Mouse (Mus musculus): ENCODE data around the gene Pvr. TPM values are rescaled to one million over a fixed set of nuclear protein-coding genes. Genes with fewer than 3 reads are reported as not detected.

Gene Pvr
- polyA plus RNA-seq, 1 experiment = 74.9 TPM

- no peak for TF ChIP-seq POLR2A (IDR thresholded peaks at IDR 0.05; ENCODE audit: control insufficient read depth, extremely low read depth, insufficient read depth, low read length, poor library complexity)
- Histone ChIP-seq H3K4me3 (ENCODE audit: control insufficient read depth, insufficient read depth, low read length) (no peak overlapping the region), H3K27me3 (ENCODE audit: control insufficient read depth, insufficient read depth, low read length) (no peaks in the 10 kb centered on the region), H3K4me1 (replicated peaks; ENCODE audit: control insufficient read depth, insufficient read depth, low read length) (peaks cover 10% of the 10 kb centered on the region), H3K36me3 (ENCODE audit: control insufficient read depth, insufficient read depth, low read length) (no peaks in the 10 kb centered on the region), H3K27ac (ENCODE audit: control insufficient read depth, insufficient read depth, low read length) (no peak overlapping the region)
- DNase-seq = no peak
- 22% methylated on average over 14 of the region's 14 CpGs for WGBS
These were observed 44.1 kb downstream of the Pvr start for GRCm38 (mm10) chr7:19876781-19877425.

- DNase-seq = peak; percentile 53
- Histone ChIP-seq H3K36me3 (ENCODE audit: control insufficient read depth, insufficient read depth, low read length) (no peaks in the 10 kb centered on the region), H3K4me1 (replicated peaks; ENCODE audit: control insufficient read depth, insufficient read depth, low read length) (peaks cover 18% of the 10 kb centered on the region), H3K4me3 (ENCODE audit: control insufficient read depth, insufficient read depth, low read length) (no peak overlapping the region), H3K27ac (ENCODE audit: control insufficient read depth, insufficient read depth, low read length) (no peak overlapping the region), H3K27me3 (ENCODE audit: control insufficient read depth, insufficient read depth, low read length) (no peaks in the 10 kb centered on the region)
- TF ChIP-seq POLR2A (IDR thresholded peaks at IDR 0.05; ENCODE audit: control insufficient read depth, extremely low read depth, insufficient read depth, low read length, poor library complexity) (no peak), CTCF (IDR thresholded peaks at IDR 0.05; ENCODE audit: borderline replicate concordance, control insufficient read depth, extremely low read depth, insufficient read depth, low read length, poor library complexity) (peak; percentile 16; the same call in 1 of the 2 replicates)
- WGBS = 38% methylated on average over 13 of the region's 13 CpGs
These were observed 44.8 kb downstream of the Pvr start for GRCm38 (mm10) chr7:19875948-19876682.

GRCm38 (mm10) chr7:19871943-19872601 lies 48.9 kb downstream of the Pvr start:
- peak; percentile 72 for DNase-seq
- 14% methylated on average over 5 of the region's 5 CpGs for WGBS
- no peak overlapping the region for H3K4me3 ChIP-seq (ENCODE audit: control insufficient read depth, insufficient read depth, low read length)
- no peaks in the 10 kb centered on the region for H3K27me3 ChIP-seq (ENCODE audit: control insufficient read depth, insufficient read depth, low read length)
- no peaks in the 10 kb centered on the region for H3K36me3 ChIP-seq (ENCODE audit: control insufficient read depth, insufficient read depth, low read length)
- peaks cover 25% of the 10 kb centered on the region for H3K4me1 ChIP-seq (replicated peaks; ENCODE audit: control insufficient read depth, insufficient read depth, low read length)
- H3K27ac ChIP-seq (ENCODE audit: control insufficient read depth, insufficient read depth, low read length) = no peak overlapping the region
- no peak for TF ChIP-seq POLR2A (IDR thresholded peaks at IDR 0.05; ENCODE audit: control insufficient read depth, extremely low read depth, insufficient read depth, low read length, poor library complexity)
- peak; percentile 27; the same call in 1 of the 2 replicates for TF ChIP-seq CTCF (IDR thresholded peaks at IDR 0.05; ENCODE audit: borderline replicate concordance, control insufficient read depth, extremely low read depth, insufficient read depth, low read length, poor library complexity)

- Histone ChIP-seq H3K4me1 (replicated peaks; ENCODE audit: control insufficient read depth, insufficient read depth, low read length) (peaks cover 30% of the 10 kb centered on the region), H3K4me3 (ENCODE audit: control insufficient read depth, insufficient read depth, low read length) (peak overlapping the region; percentile 7; the same call in 1 of the 2 replicates), H3K36me3 (ENCODE audit: control insufficient read depth, insufficient read depth, low read length) (no peaks in the 10 kb centered on the region), H3K27me3 (ENCODE audit: control insufficient read depth, insufficient read depth, low read length) (no peaks in the 10 kb centered on the region), H3K27ac (ENCODE audit: control insufficient read depth, insufficient read depth, low read length) (peak overlapping the region; percentile 66; the same call in 1 of the 2 replicates)
- WGBS = 8% methylated on average over 10 of the region's 10 CpGs
- TF ChIP-seq CTCF (IDR thresholded peaks at IDR 0.05; ENCODE audit: borderline replicate concordance, control insufficient read depth, extremely low read depth, insufficient read depth, low read length, poor library complexity) (peak; percentile 22; the same call in 1 of the 2 replicates), POLR2A (IDR thresholded peaks at IDR 0.05; ENCODE audit: control insufficient read depth, extremely low read depth, insufficient read depth, low read length, poor library complexity) (no peak)
- peak; percentile 36 for DNase-seq
These were observed 49.8 kb downstream of the Pvr start for GRCm38 (mm10) chr7:19871137-19871621.

- Histone ChIP-seq H3K4me1 (replicated peaks; ENCODE audit: control insufficient read depth, insufficient read depth, low read length) (peaks cover 37% of the 10 kb centered on the region), H3K27ac (ENCODE audit: control insufficient read depth, insufficient read depth, low read length) (no peak overlapping the region), H3K27me3 (ENCODE audit: control insufficient read depth, insufficient read depth, low read length) (no peaks in the 10 kb centered on the region), H3K36me3 (ENCODE audit: control insufficient read depth, insufficient read depth, low read length) (no peaks in the 10 kb centered on the region), H3K4me3 (ENCODE audit: control insufficient read depth, insufficient read depth, low read length) (no peak overlapping the region)
- no peak for DNase-seq
- TF ChIP-seq CTCF (IDR thresholded peaks at IDR 0.05; ENCODE audit: borderline replicate concordance, control insufficient read depth, extremely low read depth, insufficient read depth, low read length, poor library complexity) = no peak
- no peak for TF ChIP-seq POLR2A (IDR thresholded peaks at IDR 0.05; ENCODE audit: control insufficient read depth, extremely low read depth, insufficient read depth, low read length, poor library complexity)
- WGBS = 96% methylated on average over 16 of the region's 16 CpGs
These were observed 53.1 kb downstream of the Pvr start for GRCm38 (mm10) chr7:19867751-19868399.

GRCm38 (mm10) chr7:19866490-19866889 lies 54.5 kb downstream of the Pvr start:
- no peaks in the 10 kb centered on the region for H3K27me3 ChIP-seq (ENCODE audit: control insufficient read depth, insufficient read depth, low read length)
- no peak overlapping the region; the same call in 1 of the 2 replicates for H3K27ac ChIP-seq (ENCODE audit: control insufficient read depth, insufficient read depth, low read length)
- H3K4me1 ChIP-seq (replicated peaks; ENCODE audit: control insufficient read depth, insufficient read depth, low read length) = peaks cover 30% of the 10 kb centered on the region
- H3K4me3 ChIP-seq (ENCODE audit: control insufficient read depth, insufficient read depth, low read length) = no peak overlapping the region
- no peak for DNase-seq
- 21% methylated on average over 6 of the region's 6 CpGs for WGBS
- no peaks in the 10 kb centered on the region for H3K36me3 ChIP-seq (ENCODE audit: control insufficient read depth, insufficient read depth, low read length)
- TF ChIP-seq CTCF (IDR thresholded peaks at IDR 0.05; ENCODE audit: borderline replicate concordance, control insufficient read depth, extremely low read depth, insufficient read depth, low read length, poor library complexity) = no peak
- TF ChIP-seq POLR2A (IDR thresholded peaks at IDR 0.05; ENCODE audit: control insufficient read depth, extremely low read depth, insufficient read depth, low read length, poor library complexity) = no peak
